Mouse (Mus musculus) heart, adult 2 months (tissue): Measurements from ENCODE around the gene Olfr622.

ENCODE experiments used
- CTCF ChIP-seq: fragments of 200-600 bp; IDR thresholded peaks from 2 replicates; pipeline ENCODE4 v1.8.1; 2022; ENCODE audit warnings: antibody characterized with exemption, mild to moderate bottlenecking, moderate library complexity
- EP300 ChIP-seq: fragments of 200-500 bp; IDR thresholded peaks from 2 replicates; pipeline ENCODE4 v1.6.1; 2011; ENCODE audit warnings: low read depth, low read length, control low read depth; ENCODE audit not compliant: insufficient read depth
- POLR2A ChIP-seq: fragments of 200-500 bp; IDR thresholded peaks from 2 replicates; pipeline ENCODE4 v1.6.1; 2011; ENCODE audit warnings: mild to moderate bottlenecking, low read depth, low read length, control low read depth; ENCODE audit not compliant: insufficient read depth

GRCm38 (mm10) chr7:103671091-103671490, 28.6 kb upstream of the Olfr622 start, which contains the start of gene Olfr624:
- TF ChIP-seq CTCF (no peak), POLR2A (no peak), EP300 (no peak)
